Mouse (Mus musculus): ENCODE measurements at regions not wholly inside any gene's neighbourhood (a gene's known extent, or its start where the extent isn't known, plus 50 kb on each side); places are given as distances from the start of the nearest gene placed in this dataset.

GRCm38 (mm10) chr16:42677211-42677610, 198.5 kb upstream of the Zbtb20 start:
- no peak for DNase-seq

GRCm38 (mm10) chr16:42676406-42677075, 199.1 kb upstream of the Zbtb20 start:
- no peak for DNase-seq

GRCm38 (mm10) chr16:42675031-42675430, 200.7 kb upstream of the Zbtb20 start:
- DNase-seq = no peak

- peak; percentile 24 for DNase-seq
Measured at GRCm38 (mm10) chr16:42666601-42667000, 209.1 kb upstream of the Zbtb20 start.

- no peak for DNase-seq
Measured at GRCm38 (mm10) chr16:42651904-42652732, 223.6 kb upstream of the Zbtb20 start.

GRCm38 (mm10) chr16:42649767-42650166, 225.9 kb upstream of the Zbtb20 start:
- DNase-seq = no peak

GRCm38 (mm10) chr16:42648531-42649142, 227.0 kb upstream of the Zbtb20 start:
- no peak for DNase-seq

GRCm38 (mm10) chr16:42647762-42648161, 227.9 kb upstream of the Zbtb20 start:
- DNase-seq = no peak

GRCm38 (mm10) chr16:42635766-42636165, 239.9 kb upstream of the Zbtb20 start:
- DNase-seq = no peak

GRCm38 (mm10) chr16:42627675-42628074, 248.0 kb upstream of the Zbtb20 start:
- no peak for DNase-seq

GRCm38 (mm10) chr16:42615920-42616319, 259.8 kb upstream of the Zbtb20 start:
- DNase-seq = no peak

GRCm38 (mm10) chr16:42612011-42612410, 263.7 kb upstream of the Zbtb20 start:
- no peak for DNase-seq

- no peak for DNase-seq
Measured at GRCm38 (mm10) chr16:42608336-42608735, 267.3 kb upstream of the Zbtb20 start.

- DNase-seq = no peak
Measured at GRCm38 (mm10) chr16:42592321-42592720, 251.9 kb upstream of the Gap43 start.

GRCm38 (mm10) chr16:42591530-42591929, 251.1 kb upstream of the Gap43 start:
- no peak for DNase-seq

- DNase-seq = no peak
Measured at GRCm38 (mm10) chr16:42586196-42586595, 245.7 kb upstream of the Gap43 start.

GRCm38 (mm10) chr16:42575517-42575946, 235.1 kb upstream of the Gap43 start:
- DNase-seq = no peak

- DNase-seq = no peak
Measured at GRCm38 (mm10) chr16:42574978-42575377, 234.5 kb upstream of the Gap43 start.

GRCm38 (mm10) chr16:42570246-42570996, 230.0 kb upstream of the Gap43 start:
- DNase-seq = no peak

- no peak for DNase-seq
Measured at GRCm38 (mm10) chr16:42569335-42569734, 228.9 kb upstream of the Gap43 start.

GRCm38 (mm10) chr16:42549591-42549990, 209.1 kb upstream of the Gap43 start:
- DNase-seq = no peak

All from adrenal gland, postnatal 10 days (tissue).